Mouse (Mus musculus) embryonic fibroblast, embryonic 13.5 days (primary cell): Measurements from ENCODE around the gene Slx4.

ENCODE experiments used
- CTCF ChIP-seq: IDR thresholded peaks from 2 replicates; pipeline ENCODE4 v1.5.1; 2011; ENCODE audit warnings: mild to moderate bottlenecking, control low read depth, low read length, moderate library complexity, borderline replicate concordance; ENCODE audit not compliant: insufficient read depth
- POLR2A ChIP-seq: IDR thresholded peaks from 2 replicates; pipeline ENCODE4 v1.6.1; 2011; ENCODE audit warnings: low read depth, mild to moderate bottlenecking, control low read depth, low read length, moderate library complexity

- TF ChIP-seq POLR2A: no peak
- TF ChIP-seq CTCF: no peak
These were observed 28.8 kb upstream of the Slx4 start for GRCm38 (mm10) chr16:4032341-4032748.
